Mouse (Mus musculus) neural tube, embryonic 13.5 days (tissue): ENCODE results near the gene Rpl18. TPM values are rescaled to one million over a fixed set of nuclear protein-coding genes. Genes with fewer than 3 reads are reported as not detected.

Experiments
- ATAC-seq: fragments of 200-750 bp; cut with Nextera tagmentation; 2 replicates; pipeline ENCODE4 v1.8.0; 2017; ENCODE audit warnings: low read depth, mild to moderate bottlenecking, moderate TSS enrichment, moderate library complexity
- H3K27ac ChIP-seq: fragments of 300-500 bp; sonication (generic); replicated peaks from 2 replicates; pipeline ENCODE4 v1.5.1; 2015; ENCODE audit warnings: moderate library complexity, mild to moderate bottlenecking, inconsistent platforms
- H3K27me3 ChIP-seq: fragments of 300-500 bp; sonication (generic); 2 replicates; pipeline ENCODE4 v1.6.1; 2015; ENCODE audit warnings: mild to moderate bottlenecking, inconsistent platforms
- H3K36me3 ChIP-seq: fragments of 300-500 bp; sonication (generic); 2 replicates; pipeline ENCODE4 v1.6.1; 2015; ENCODE audit warnings: mild to moderate bottlenecking, inconsistent platforms
- H3K4me1 ChIP-seq: fragments of 300-500 bp; sonication (generic); replicated peaks from 2 replicates; pipeline ENCODE4 v1.6.1; 2015; ENCODE audit warnings: inconsistent platforms
- H3K4me2 ChIP-seq: fragments of 300-500 bp; sonication (generic); 2 replicates; pipeline ENCODE4 v1.6.1; 2015; ENCODE audit warnings: inconsistent platforms, mild to moderate bottlenecking, moderate library complexity
- H3K4me3 ChIP-seq: fragments of 300-500 bp; sonication (generic); 2 replicates; pipeline ENCODE4 v1.5.1; 2015; ENCODE audit warnings: mild to moderate bottlenecking, inconsistent platforms
- H3K9ac ChIP-seq: fragments of 300-500 bp; sonication (generic); 2 replicates; pipeline ENCODE4 v1.6.1; 2015; ENCODE audit warnings: moderate library complexity, mild to moderate bottlenecking, inconsistent platforms
- H3K9me3 ChIP-seq: fragments of 300-500 bp; sonication (generic); 2 replicates; pipeline ENCODE4 v1.6.1; 2016; ENCODE audit warnings: inconsistent platforms
- WGBS: fragments of 180-500 bp; shearing (Covaris S2); methylation state at CpG from one replicate; pipeline ENCODE4 v1.1.7; 2015; 5-methylcytosine and 5-hydroxymethylcytosine counted together
- polyA plus RNA-seq: library from polyadenylated mRNA; unstranded; fragments of >200 nt; fragmentation: Nextera tagmentation; extraction: Ambion mirVana; gene quantifications from 2 replicates; pipeline ENCODE4 v1.2.1, GENCODE M21; 2015

The Rpl18 gene
- polyA plus RNA-seq, 1 experiment from 2014 or later: 614 TPM

DNA sequence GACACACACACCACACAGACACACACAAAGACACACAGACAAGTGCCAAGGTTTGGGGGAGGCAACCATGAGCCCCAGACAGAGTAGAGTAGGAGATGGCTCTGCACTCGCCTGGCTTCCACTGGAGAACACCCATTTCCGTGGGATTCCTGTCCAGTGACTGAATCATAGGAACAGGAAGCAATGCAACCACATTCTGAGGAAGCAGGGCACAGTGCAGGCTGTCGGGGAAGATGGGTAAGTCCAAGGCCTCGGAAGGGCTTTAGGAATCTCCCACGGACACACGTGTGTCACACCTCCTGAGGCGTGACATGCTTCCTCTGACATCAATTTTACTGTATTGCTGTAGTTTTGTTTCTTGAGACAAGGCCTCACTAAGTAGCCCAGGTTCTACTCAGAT, 32.9 kb downstream of the Rpl18 start:
- Histone ChIP-seq H3K27me3 (no peaks in the 10 kb centered on the region), H3K4me2 (no peak overlapping the region), H3K27ac (no peak overlapping the region), H3K9ac (no peak overlapping the region), H3K9me3 (no peaks in the 10 kb centered on the region), H3K36me3 (no peaks in the 10 kb centered on the region), H3K4me3 (no peak overlapping the region), H3K4me1 (peaks cover 12% of the 10 kb centered on the region; the same call in 1 of the 2 replicates)
- WGBS: 87% methylated on average over 7 of the region's 7 CpGs
- no peak for ATAC-seq

DNA sequence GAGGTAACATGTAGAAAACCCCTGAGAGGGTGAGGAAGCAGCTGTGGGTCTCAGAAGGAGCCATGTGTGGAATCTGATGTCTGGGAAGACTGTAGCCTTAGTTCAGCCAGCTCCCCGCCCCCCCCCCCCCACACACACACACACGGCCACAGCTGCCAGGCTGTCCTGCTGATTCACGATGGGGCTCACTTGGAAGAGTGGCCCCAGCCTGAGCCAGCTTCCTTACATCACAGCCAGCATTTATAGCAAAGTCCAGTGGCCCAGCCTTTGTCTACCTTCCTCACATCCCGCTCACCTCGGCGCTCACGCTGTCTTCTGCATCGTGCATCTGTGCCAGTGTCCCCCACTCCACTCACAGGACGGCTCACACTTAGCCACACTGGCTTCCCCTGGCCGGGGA, 34.1 kb downstream of the Rpl18 start:
- 50% methylated on average over 8 of the region's 10 CpGs for WGBS
- H3K9ac ChIP-seq: 0 out of 2 replicates have a peak overlapping the region, but pooled peaks have one; percentile 43
- no peaks in the 10 kb centered on the region for H3K36me3 ChIP-seq

DNA sequence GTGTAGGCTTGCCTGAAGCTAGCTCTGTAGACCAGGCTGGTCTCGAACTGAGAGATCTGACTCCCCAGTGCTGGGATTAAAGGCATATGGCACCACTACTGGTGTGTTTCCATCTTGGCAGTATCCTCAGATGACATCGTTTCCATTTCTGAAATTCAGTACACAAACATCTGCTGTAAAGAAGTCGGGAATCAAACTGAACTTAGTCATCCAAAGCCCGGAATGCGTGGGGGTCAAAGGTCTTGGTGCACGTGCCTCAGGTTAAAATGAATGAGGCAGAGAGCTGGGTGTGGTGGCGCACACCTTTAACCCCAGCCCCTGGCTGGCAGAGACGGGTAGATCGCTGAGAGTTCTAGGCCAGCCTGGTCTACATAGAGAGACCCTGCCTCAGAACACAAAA, 34.9 kb downstream of the Rpl18 start:
- Histone ChIP-seq H3K4me2 (no peak overlapping the region), H3K9ac (no peak overlapping the region), H3K4me3 (no peak overlapping the region), H3K27me3 (no peaks in the 10 kb centered on the region), H3K9me3 (no peaks in the 10 kb centered on the region), H3K27ac (no peak overlapping the region), H3K4me1 (peaks cover 12% of the 10 kb centered on the region; the same call in 1 of the 2 replicates), H3K36me3 (no peaks in the 10 kb centered on the region)
- ATAC-seq: no peak
- WGBS: 83% methylated on average over 9 of the region's 9 CpGs

More for the DNA sequence above, 34.1 kb downstream of the Rpl18 start:
- Histone ChIP-seq H3K27me3 (no peaks in the 10 kb centered on the region), H3K4me2 (no peak overlapping the region), H3K4me1 (peaks cover 12% of the 10 kb centered on the region; the same call in 1 of the 2 replicates), H3K27ac (0 out of 2 replicates have a peak overlapping the region, but pooled peaks have one; percentile 1), H3K9me3 (no peaks in the 10 kb centered on the region), H3K4me3 (no peak overlapping the region)
- no peak for ATAC-seq

DNA sequence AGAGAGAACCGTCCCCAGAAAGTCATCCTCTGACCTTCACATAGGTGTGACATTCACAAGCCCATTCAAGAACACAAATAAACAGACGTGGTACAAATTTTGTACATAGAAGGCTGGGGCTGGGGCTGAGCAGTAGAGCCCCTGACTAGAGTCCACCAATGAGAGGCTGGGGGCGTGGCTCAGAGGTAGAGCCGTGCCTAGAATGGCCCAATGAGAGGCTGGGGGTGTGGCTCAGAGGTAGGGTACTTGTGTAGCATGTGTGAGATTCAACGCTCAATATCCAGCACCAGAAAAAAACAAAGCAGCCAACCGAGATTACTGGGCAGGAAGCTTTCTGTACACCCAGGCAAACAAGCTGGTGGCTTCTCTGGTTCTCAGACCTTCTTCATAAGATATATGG, 40.4 kb downstream of the Rpl18 start:
- no peaks in the 10 kb centered on the region for H3K9me3 ChIP-seq
- WGBS: 60% methylated on average over 6 of the region's 6 CpGs
- ATAC-seq: no peak
- H3K27me3 ChIP-seq: peaks cover 33% of the 10 kb centered on the region
- H3K4me2 ChIP-seq: no peak overlapping the region
- H3K27ac ChIP-seq: no peak overlapping the region
- H3K4me1 ChIP-seq: peaks cover 6% of the 10 kb centered on the region
- no peaks in the 10 kb centered on the region for H3K36me3 ChIP-seq
- H3K9ac ChIP-seq: no peak overlapping the region
- H3K4me3 ChIP-seq: no peak overlapping the region

DNA sequence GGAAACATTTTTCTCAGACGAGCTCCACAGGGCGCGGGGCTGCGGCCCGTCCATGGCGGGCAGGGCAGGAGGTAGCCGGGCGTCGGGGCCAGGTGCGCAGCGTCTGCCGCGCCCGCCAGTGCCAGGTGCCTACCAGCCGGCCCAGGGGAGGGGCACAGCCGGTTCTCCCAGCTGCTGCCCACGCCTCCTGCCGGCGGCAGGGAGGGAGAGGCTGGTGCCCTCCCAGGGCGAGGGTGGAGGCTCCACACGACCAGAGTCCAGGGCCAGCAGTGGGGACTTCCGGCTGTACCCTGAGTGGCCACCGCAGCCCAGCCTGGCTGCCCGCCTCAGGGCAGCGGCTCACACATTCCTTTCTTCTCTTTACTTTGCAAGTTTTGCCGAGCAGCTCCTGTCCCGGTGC, 44.1 kb downstream of the Rpl18 start:
- no peaks in the 10 kb centered on the region for H3K9me3 ChIP-seq
- peak overlapping the region; percentile 6; the same call in 1 of the 2 replicates for H3K4me3 ChIP-seq
- H3K27me3 ChIP-seq: peaks cover 38% of the 10 kb centered on the region
- peak overlapping the region; percentile 34; the same call in 1 of the 2 replicates for H3K9ac ChIP-seq
- peaks cover 6% of the 10 kb centered on the region for H3K4me1 ChIP-seq
- no peak for ATAC-seq
- H3K36me3 ChIP-seq: no peaks in the 10 kb centered on the region
- 5% methylated on average over 26 of the region's 27 CpGs for WGBS
- peak overlapping the region; percentile 30 for H3K4me2 ChIP-seq
- H3K27ac ChIP-seq: no peak overlapping the region

DNA sequence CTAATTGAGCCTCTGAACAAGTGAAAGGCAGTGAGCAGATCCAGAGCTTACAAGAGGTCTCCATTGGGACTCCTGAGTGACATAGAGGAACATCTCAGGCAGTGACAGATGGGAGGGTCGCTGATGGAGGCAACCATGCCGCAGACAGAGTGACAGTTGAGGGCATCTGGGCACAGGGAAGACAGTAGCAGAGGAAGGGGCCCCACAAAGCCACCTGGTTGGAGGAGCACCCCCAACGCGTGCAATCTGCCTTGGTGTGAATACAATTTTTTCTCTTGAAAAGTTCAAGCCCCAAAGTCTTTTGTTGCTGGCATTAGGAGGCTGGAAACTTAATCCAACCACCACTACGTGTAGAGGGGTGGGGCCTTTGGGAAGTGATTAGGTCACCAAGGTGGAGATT, 44.9 kb downstream of the Rpl18 start:
- WGBS: 68% methylated on average over 5 of the region's 5 CpGs
- no peak overlapping the region for H3K4me3 ChIP-seq
- ATAC-seq: no peak

DNA sequence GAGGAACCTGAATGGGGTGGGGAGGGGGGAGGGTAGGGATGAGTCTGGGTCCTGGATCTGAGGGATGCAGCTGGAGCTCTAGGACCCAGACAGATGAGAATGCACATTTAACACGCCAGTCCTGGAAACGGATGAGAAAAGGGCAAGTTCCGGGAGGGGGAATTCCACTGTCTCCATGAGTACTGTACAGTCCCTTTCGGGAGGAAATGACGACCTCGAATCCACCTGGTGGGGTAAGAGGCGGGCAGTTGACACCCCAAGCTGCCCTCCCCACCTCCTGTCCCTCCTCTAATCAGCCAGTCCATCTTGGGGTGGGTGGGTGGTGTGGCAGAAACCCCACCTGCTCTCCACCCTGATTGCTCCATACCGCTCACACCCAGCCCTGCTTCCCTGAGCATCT, 50.7 kb downstream of the Rpl18 start:
- H3K9ac ChIP-seq: no peak overlapping the region
- WGBS: 67% methylated on average over 8 of the region's 8 CpGs
- H3K4me2 ChIP-seq: no peak overlapping the region
- no peak for ATAC-seq
- no peaks in the 10 kb centered on the region for H3K9me3 ChIP-seq
- H3K4me3 ChIP-seq: no peak overlapping the region
- H3K27me3 ChIP-seq: 0 out of 2 replicates have a peak, but pooled peaks cover 2% of the 10 kb centered on the region
- no peak overlapping the region for H3K27ac ChIP-seq
- H3K4me1 ChIP-seq: no peaks in the 10 kb centered on the region
- H3K36me3 ChIP-seq: no peaks in the 10 kb centered on the region

More for the DNA sequence above, 44.9 kb downstream of the Rpl18 start:
- Histone ChIP-seq H3K9ac (no peak overlapping the region), H3K9me3 (no peaks in the 10 kb centered on the region), H3K4me2 (no peak overlapping the region), H3K4me1 (peaks cover 6% of the 10 kb centered on the region), H3K27ac (no peak overlapping the region), H3K36me3 (no peaks in the 10 kb centered on the region), H3K27me3 (peaks cover 38% of the 10 kb centered on the region)

DNA sequence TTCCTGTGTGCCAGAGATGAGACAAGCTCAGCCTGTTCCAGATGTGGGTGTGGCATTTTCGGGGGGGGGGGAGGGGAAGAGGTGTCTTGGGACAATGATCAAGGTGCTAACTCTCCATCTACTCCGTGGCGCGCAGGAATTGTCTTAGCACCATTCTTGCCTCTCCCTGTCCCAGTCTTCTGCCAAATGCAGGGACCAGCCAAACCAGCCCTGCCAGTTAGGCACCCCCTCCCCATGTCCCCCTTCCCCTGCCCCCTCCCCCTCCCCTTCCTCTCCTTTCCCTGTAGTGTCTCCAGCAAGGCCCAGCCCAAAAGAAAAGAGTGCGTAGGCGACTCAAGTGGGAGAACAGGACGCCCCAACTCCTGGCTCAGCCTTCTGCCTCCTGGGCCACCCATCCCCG, 51.5 kb downstream of the Rpl18 start:
- 63% methylated on average over 8 of the region's 8 CpGs for whole genome bisulfite sequencing
- ATAC-seq: no peak

DNA sequence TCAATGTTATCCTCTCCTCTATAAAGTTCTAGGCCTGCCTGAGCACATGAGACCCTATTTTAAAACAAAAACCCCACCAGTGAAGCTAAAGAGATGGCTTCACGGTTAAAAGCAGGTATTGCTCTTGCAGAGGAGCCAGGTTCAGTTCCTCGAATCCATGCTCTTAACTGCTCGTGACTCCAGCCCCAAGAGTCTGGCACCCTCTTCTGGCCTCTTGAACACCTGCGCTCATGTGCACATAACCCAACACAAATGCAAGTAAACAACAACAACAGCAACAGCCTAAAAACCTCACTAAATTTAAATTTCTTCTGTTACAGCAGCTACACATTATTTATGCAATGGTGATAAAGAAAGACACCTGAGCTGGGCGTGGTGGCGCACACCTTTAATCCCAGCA, 52.2 kb downstream of the Rpl18 start:
- Histone ChIP-seq H3K4me1 (no peaks in the 10 kb centered on the region), H3K27me3 (no peaks in the 10 kb centered on the region), H3K36me3 (no peaks in the 10 kb centered on the region), H3K9ac (no peak overlapping the region), H3K27ac (no peak overlapping the region), H3K4me2 (no peak overlapping the region), H3K9me3 (no peaks in the 10 kb centered on the region), H3K4me3 (no peak overlapping the region)
- WGBS: 96% methylated on average over 6 of the region's 6 CpGs
- ATAC-seq: no peak

More for the DNA sequence above, 51.5 kb downstream of the Rpl18 start:
- Histone ChIP-seq H3K9me3 (no peaks in the 10 kb centered on the region), H3K4me1 (no peaks in the 10 kb centered on the region), H3K36me3 (no peaks in the 10 kb centered on the region), H3K4me3 (no peak overlapping the region), H3K4me2 (no peak overlapping the region), H3K27ac (no peak overlapping the region), H3K9ac (no peak overlapping the region), H3K27me3 (no peaks in the 10 kb centered on the region)

Other genes starting within 250 kb of the Rpl18 start
- gene Bax, start 248.6 kb upstream of the Rpl18 start, polyA plus RNA-seq: 184 and 237 TPM in 2 replicates
- gene Tulp2, start 233.6 kb upstream of the Rpl18 start, polyA plus RNA-seq: 0.13 and 0.29 TPM in 2 replicates
- gene Gm45808, start 228.6 kb upstream of the Rpl18 start, polyA plus RNA-seq: not detected in 2 replicates
- gene Dhdh, start 226.7 kb upstream of the Rpl18 start, polyA plus RNA-seq: 3.2 and 3.4 TPM in 2 replicates
- 116 and 121 TPM in 2 replicates for gene Nucb1, start 205.1 kb upstream of the Rpl18 start, polyA plus RNA-seq
- gene Ppp1r15a, start 189.2 kb upstream of the Rpl18 start, polyA plus RNA-seq: 17.2 and 20.9 TPM in 2 replicates
- 4.1 and 7.9 TPM in 2 replicates for gene Plekha4, start 189.1 kb upstream of the Rpl18 start, polyA plus RNA-seq
- gene Hsd17b14, start 160.6 kb upstream of the Rpl18 start, polyA plus RNA-seq: 0.52 and 1.7 TPM in 2 replicates
- gene Bcat2, start 145.3 kb upstream of the Rpl18 start, polyA plus RNA-seq: 24.0 and 24.1 TPM in 2 replicates
- gene Fgf21, start 100.0 kb upstream of the Rpl18 start, polyA plus RNA-seq: not detected in 2 replicates
- not detected in 2 replicates for gene Fut1, start 98.2 kb upstream of the Rpl18 start, polyA plus RNA-seq
- gene Izumo1, start 93.6 kb upstream of the Rpl18 start, polyA plus RNA-seq: 0.10 TPM in 1 of 2 replicates, not detected in the other
- gene Rasip1, start 88.0 kb upstream of the Rpl18 start, polyA plus RNA-seq: 13.1 TPM in 2 replicates
- gene Mamstr, start 75.5 kb upstream of the Rpl18 start, polyA plus RNA-seq: 3.1 and 3.4 TPM in 2 replicates
- gene Fut2, start 49.1 kb upstream of the Rpl18 start, polyA plus RNA-seq: 0.15 TPM in 1 of 2 replicates, not detected in the other
- gene Ntn5, start 31.4 kb upstream of the Rpl18 start, polyA plus RNA-seq: 1.9 and 2.6 TPM in 2 replicates
- 0.52 and 0.93 TPM in 2 replicates for gene Sec1, start 21.1 kb upstream of the Rpl18 start, polyA plus RNA-seq
- gene Car11, start 15.6 kb upstream of the Rpl18 start, polyA plus RNA-seq: 44.5 and 46.0 TPM in 2 replicates
- gene Dbp, start 10.4 kb upstream of the Rpl18 start, polyA plus RNA-seq: 3.1 and 4.1 TPM in 2 replicates
- 25.1 and 26.3 TPM in 2 replicates for gene Sphk2, start 2.5 kb downstream of the Rpl18 start, polyA plus RNA-seq
- 0.39 and 0.55 TPM in 2 replicates for gene Fam83e, start 5.8 kb downstream of the Rpl18 start, polyA plus RNA-seq
- not detected in 2 replicates for gene Spaca4, start 10.4 kb downstream of the Rpl18 start, polyA plus RNA-seq
- gene Lmtk3, start 68.3 kb downstream of the Rpl18 start, polyA plus RNA-seq: 17.2 and 17.4 TPM in 2 replicates
- 4.9 and 5.2 TPM in 2 replicates for gene Sult2b1, start 69.2 kb downstream of the Rpl18 start, polyA plus RNA-seq
- 292 and 303 TPM in 2 replicates for gene Cyth2, start 99.1 kb downstream of the Rpl18 start, polyA plus RNA-seq
- gene Kcnj14, start 109.3 kb downstream of the Rpl18 start, polyA plus RNA-seq: 0.85 and 0.93 TPM in 2 replicates
- gene Grwd1, start 115.5 kb downstream of the Rpl18 start, polyA plus RNA-seq: 34.6 and 37.2 TPM in 2 replicates
- 41.9 and 44.6 TPM in 2 replicates for gene Kdelr1, start 157.3 kb downstream of the Rpl18 start, polyA plus RNA-seq
- 1.6 and 2.1 TPM in 2 replicates for gene Grin2d, start 162.9 kb downstream of the Rpl18 start, polyA plus RNA-seq
- not detected in 2 replicates for gene Syngr4, start 181.3 kb downstream of the Rpl18 start, polyA plus RNA-seq
- 4.7 and 5.1 TPM in 2 replicates for gene Tmem143, start 181.5 kb downstream of the Rpl18 start, polyA plus RNA-seq
- gene Emp3, start 205.9 kb downstream of the Rpl18 start, polyA plus RNA-seq: 47.4 and 51.6 TPM in 2 replicates
- gene Ccdc114, start 208.6 kb downstream of the Rpl18 start, polyA plus RNA-seq: 3.4 and 3.8 TPM in 2 replicates